Mouse (Mus musculus): ENCODE measurements at regions not wholly inside any gene's neighbourhood (a gene's known extent, or its start where the extent isn't known, plus 50 kb on each side); places are given as distances from the start of the nearest gene placed in this dataset.

DNA sequence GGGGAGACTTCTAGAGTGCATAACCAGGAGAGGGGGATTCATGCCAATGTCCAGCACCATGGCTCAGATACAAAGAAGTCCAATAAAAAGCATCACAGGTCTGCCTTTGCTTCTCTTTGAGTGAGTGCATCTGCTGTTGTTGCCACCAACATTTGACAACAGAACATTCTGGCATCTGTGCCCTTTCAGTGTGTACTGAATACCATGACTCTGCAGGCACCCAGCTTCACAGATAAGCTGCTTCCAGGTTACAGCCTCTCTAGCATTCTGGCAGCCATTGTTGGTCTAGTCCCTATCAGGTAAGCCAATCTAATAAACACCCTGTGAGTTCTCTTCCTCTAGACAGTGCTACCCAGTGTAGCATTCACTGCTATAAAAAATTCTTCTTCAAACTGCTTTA, 160.4 kb upstream of the AI593442 start:
- no peak for DNase-seq

DNA sequence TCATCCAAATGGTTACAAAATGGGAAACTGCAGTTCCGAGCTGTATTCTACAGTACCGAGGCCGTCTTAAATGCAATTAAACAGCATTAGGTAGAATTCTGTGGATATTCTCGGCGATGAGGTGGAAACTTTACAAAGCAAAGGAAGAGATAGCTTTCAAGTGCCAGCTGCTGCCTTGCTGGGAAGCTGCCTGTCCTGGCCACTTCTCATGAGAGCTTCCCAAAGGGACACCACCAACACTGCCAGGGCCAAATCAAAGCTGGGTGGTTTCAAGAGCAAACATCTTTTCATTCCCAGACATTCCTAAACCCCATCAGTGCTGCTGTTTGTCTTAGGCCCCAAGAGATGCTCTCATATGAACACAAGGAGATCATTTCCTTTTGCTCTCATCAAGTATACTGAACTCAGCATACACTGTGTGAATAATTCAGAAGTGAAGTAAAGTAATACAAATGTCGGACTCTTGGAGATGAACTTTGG, 156.6 kb upstream of the AI593442 start:
- no peak for DNase-seq

DNA sequence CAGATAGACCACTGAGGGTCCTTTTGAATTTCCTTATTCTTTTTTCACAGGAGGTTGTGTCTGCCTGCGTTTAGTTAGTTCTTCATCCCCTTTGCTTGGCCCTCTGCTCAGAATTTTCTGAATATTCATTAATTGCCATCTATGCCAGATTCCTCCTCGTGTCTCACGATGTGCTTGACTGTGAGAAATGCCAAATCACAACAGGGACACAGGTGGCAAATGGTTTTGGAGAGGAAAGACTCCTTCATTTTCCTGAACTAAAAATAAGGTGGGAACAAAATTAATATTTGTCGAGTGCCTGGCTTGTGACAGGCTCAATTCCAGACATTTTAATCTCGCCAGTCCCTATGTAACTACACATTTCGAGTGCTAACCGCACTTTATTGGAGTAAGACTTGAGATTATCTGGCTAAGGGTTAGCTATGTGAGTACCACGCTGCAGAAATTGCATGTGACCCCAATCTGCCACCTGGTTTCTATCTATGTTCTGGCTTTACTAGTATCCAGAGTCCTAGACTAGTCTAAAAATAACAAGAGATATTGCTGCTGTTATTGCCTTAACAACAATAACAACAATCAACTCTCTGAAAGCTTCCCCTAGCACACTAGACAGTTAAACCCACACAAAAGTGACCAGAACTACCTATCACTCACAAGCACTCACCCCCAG, 156.0 kb upstream of the AI593442 start:
- DNase-seq, result no peak

DNA sequence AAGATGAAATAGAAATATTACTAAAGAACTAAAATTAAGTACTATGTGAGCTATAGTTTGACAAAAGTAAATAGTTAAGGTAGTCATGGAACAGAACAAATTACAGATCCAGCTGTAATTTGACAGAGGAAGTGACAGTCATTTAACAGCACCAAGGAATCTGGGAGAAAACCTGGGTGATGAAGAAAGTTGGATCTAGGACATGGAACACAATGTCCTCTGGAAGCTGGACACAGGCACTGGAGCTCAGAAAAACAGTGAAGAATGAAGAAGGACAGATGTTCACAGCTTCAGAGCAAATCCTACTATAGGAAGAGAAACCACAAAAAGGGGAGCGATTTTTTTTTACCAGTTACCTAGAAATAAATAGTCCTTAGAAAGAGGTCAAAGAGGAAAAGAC, 147.2 kb upstream of the AI593442 start:
- no peak for DNase-seq

DNA sequence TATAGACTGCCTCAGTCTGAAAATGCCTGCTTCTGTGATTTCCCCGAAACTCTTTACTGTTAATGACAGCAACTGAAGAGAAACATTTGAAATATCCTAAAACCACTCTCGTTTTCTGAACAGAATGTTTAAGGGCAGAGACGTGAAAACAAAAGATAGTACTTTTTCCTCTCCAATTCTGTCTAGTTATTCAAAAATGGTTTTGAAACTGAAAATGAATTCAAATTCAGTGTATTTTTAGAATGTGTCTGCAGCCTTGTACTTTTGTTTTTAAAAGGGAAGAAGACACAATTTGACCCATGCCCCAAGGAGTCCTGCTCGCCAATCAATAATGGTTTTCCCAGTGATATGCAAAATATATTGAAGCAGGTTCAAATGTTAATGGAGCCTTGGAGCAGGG, 136.7 kb upstream of the AI593442 start:
- DNase-seq, result no peak

DNA sequence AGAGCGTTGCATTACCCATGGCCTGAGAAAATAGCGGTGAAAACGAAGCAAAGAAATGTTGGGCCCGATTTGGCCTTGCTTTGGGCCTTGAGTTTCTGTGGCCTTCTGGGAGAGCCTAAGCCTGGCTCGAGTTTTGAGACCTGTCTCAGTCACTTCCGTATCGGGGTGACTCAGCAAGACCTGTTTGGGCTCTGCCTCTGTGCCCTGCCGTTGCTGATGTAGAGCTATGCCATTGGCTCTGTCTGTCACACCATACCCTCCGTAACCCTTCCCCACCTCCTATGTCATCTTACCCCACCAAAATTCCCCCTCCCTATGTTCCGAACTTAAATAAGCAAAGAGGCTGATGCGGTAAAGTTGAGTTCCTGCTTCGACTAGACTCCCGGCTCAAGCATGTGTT, 123.4 kb upstream of the AI593442 start:
- no peak for DNase-seq

DNA sequence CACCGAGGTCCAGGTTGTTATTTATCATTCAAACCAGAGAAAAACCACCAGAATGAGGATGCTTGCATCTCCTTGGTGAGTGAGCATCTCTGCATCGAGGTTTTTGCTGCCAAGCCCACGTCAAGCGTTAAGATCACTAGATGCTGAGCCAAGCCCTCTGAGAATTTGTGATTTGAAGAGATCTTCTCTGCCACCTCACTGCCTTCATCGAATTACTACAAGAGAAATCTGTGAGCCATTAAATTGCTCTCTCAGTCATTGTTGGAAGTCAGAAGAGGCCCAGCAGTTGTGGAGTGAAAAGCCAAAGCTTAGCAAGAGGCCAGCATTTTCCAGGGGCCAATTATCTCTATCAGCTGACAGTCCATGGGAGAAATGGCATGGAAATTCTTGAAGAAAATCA, 122.2 kb upstream of the AI593442 start:
- no peak for DNase-seq

DNA sequence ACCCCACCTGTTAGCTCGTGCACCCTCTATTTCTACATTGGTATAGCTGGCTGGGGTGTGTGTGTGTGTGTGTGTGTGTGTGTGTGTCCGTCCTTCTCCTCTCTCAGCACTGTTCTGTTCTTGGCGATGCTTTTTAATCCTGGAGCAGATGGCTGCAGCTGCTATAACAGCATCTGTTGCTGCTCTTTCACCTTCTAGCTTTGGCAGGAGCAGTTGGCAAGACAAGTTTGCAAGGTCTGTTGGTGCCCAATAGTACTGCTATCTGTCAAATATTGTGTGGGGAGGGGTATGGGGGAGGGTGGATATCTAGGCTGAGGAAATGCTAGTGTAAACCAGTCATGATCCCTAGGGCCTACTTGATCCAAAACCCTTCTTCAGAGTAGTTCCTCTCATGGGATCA, 120.9 kb upstream of the AI593442 start:
- DNase-seq, result peak; percentile 51

DNA sequence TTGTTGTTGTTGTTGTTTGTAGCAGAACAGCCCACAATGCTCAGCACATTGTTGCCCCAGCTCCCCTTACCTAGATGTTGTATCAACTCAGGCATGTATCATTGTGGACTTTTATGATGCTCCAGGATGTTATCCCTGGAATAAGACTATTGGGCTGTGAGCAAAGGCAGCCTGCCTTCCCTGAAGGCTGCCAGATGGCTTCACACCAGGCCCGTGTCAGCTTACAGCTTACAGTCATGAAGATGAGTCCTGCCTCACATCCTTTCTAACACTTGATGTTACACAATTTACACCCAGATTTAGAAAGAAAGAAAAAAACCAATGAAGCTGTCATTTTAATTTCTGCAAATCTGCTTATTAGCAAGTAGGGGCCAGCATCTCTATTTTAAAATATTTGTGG, 113.0 kb upstream of the AI593442 start:
- DNase-seq, result no peak

DNA sequence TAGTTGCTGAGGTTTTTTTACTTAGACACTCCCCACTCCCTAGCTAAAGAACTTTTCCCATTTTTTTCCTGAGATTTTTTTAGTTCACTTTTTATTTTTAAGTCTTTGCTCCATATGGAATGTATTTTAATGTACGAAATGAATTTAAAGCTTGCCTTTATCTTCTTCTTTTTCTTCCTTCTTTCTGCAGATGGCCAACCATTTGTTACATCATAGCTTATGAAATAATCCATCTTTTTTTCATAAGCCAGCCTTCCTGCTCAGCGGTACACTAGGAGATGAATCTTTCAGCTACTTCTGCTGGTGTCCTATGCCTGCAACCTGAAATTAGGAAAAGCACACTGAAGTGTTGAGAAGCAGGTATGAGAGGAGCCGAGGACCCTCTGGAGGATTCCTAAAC, 102.9 kb upstream of the AI593442 start:
- no peak for DNase-seq

DNA sequence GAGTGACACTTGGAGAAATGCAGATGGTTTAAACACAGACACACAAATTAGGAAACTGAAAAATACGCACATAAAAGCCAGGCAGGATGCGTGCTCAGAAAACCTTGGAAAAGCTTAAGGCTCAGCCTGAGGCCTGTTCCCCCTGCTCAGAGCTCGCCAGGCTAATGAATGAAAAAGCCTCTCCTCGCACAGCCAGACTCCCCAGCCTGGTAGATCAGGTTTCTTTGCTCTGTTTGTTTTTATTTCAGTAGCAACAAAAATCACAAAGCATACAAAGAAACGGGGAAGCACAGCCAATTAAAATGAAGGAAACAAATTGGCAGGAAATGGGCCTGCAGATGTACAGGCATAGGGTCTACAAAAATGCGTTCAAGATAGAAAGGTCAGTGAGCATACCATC, 97.0 kb upstream of the AI593442 start:
- DNase-seq, result no peak

DNA sequence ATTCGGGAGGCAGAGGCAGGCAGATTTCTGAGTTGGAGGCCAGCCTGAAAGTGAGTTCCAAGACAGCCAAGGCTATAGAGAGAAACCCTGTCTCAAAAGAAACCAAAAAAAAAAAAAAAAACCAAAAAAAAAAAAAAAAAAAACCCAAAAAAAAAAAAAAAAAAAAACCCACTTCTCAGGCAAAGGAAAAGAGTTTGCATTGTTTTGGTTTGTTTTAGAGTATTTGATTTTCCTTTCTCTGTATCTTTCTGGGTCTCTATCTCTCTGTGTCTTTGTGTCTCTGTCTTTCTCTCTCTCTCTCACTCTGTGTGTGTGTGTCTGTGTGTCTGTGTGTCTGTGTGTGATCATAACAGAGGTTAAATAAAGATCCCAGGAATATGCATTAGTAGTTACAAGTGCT, 95.7 kb upstream of the AI593442 start:
- no peak for DNase-seq

DNA sequence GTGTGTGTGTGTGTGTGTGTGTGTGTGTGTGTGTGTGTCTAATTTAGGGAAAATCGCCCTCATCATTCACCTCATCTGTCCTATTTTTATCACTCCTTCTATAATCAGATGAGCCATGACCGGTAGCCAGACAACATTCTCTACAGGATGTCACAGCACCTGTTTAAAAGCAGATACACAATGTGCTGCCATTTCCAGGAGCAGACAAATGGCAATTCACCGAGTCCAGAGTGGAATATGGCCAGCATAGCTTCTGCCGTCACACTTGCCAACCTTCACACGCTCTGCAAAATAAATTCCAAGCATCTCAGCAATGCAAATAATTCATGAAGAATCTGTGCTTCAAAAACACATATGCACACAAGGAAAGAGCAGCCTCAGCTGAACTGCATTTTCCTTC, 88.5 kb upstream of the AI593442 start:
- DNase-seq, result no peak

DNA sequence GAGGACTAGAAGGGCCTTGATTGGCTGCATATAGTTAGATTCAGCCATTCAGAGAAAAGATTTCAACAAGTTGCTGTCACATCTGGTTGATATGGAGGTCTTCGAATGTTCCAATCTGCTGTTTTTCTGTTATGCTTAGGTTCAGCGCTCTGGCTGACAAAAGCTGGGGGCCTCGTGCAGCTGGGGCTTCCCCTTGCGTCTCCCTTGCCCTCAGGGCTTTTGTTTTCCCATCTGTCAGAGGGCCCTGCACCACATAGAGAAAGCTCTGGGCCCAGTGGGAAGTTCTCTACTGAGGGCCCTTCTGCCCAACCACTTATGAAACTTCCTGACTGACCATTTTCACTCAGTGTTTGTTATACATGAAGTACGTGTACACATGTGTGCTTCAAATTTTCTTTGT, 86.2 kb upstream of the AI593442 start:
- no peak for DNase-seq

DNA sequence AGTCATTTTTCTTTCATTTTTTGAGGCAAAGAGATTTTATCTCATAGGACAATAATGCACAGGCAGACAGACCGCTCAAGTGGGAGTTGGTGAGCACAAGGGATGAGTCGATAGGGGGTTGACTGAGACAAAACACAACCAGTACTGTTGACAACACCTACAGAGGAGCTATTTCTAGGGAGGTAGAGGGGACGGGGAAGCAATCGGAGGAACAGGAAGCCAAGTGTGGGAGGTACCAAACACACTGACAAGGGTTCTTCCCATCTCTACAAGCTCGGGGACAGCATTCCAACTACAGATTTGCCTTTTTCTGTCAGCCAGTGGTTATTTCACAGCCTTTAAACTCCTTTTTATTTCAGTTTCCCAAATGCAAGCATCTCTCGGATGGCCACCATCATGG, 83.3 kb upstream of the AI593442 start:
- DNase-seq, result no peak

DNA sequence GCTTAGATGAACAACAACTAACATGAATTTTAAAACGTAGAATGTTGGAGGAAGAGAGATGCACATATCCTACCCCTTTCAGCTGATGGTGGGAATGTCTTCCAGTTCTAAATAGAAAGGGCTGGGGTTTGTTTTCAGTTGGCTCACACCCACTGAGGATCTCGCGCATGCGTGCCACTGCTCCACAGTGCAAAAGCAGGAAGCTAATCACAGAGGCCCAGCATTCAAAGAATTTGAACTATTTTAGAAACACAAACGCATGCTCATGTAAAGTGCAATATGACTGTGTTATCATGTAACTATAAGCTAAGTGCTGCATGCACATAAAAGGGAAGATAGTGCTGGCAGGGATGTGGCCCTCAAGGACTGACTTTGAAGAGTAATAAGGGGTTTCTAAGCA, 81.7 kb upstream of the AI593442 start:
- peak; percentile 2 for DNase-seq

DNA sequence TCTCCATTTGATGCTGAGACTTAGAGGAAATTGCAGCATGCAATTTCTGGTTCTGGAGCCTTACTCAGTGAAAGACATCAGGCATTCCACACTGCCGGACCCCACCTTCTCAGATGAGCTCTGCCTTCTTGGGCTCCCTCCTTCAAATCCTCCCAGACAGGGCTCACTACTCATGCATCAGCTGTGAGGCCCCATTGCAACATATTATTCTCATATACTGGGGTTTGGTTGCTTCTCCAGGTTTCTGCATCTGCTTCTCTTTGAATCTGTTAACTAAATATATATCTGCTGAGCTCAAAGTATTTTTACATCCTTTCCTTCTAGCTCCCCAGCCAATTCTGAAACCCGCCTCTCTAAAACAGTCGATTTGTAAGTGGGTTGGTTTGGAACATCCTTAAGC, 68.8 kb upstream of the AI593442 start:
- DNase-seq, result no peak

DNA sequence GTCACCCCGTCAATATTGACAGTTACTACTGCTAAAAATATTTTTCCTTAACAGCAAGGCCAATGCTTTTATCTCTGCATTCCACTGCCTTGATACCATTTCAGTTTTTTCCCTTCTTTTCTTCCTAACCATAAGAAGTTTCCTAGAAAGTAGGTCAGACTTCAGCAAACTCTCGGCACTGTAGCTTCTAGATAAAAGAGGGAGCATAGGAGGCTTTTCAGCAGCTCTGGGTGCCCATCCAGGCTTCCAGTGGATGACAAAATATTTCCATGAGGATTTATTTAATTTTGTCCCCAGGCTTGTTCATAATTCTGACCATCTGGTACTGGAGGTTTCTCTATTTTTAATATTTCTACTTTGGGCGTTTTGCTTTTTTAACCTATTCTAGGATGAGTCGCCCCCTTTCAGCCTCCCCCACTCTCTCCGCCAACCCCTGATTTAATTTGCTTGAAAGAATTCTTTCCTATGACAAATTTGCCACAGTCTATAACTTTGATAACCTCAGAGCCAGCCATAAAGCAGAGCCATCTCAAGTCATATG, 59.0 kb upstream of the AI593442 start:
- DNase-seq, result no peak

Data from lung, postnatal 10 days (tissue).